ENCODE assay signal across 8 mouse cellular contexts in the genomic region with DNA sequence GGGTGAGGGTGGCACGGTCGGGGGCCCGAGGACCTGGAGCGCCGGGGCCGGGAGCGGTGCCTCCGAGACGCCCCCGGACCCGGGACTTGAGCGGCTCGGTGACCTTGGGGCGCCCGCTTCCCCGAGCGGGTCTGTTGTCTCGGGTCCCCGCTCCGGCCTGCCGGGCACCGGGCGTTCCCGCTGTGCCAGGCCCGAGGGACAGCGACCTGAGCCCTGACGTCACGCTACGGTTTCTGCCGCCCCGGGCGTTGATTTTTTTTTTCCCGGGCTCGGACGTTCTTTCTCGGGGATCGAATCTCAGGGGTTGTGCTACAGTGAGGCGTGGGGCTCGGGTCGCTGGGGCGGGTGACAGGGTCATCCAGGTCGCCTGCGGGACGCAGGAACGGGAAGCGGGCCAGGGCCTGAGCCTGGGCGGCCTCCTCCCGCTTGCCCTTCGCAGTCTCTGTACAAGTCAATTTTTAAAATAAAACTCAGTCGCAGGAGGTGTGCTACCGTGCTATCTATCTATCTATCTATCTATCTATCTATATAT. TPM values are rescaled to one million over a fixed set of nuclear protein-coding genes. Genes with fewer than 3 reads are reported as not detected.
A peak's percentile ranks its signal among the peaks of the same experiment; 100 is the strongest.
DNase-seq lines count a peak whose midpoint lies in the region; ATAC-seq and TF ChIP-seq lines count a peak whose summit lies in the region.

A gene (minus strand): TSS at position 200 of the 532 bp plus-strand sequence.

- H3K4me1 ChIP-seq in spleen, adult 2 months (ENCODE audit: control insufficient read depth, insufficient read depth, insufficient read length): peaks cover 18% of the 10 kb centered on the region

- TF ChIP-seq CTCF in spleen, adult 2 months (IDR thresholded peaks at IDR 0.05; ENCODE audit: extremely low read depth, insufficient read depth, insufficient read length, insufficient replicate concordance): no peak

- H3K27ac ChIP-seq in spleen, adult 2 months (ENCODE audit: insufficient read depth, low read length): peak within 1 kb of the TSS; percentile 78

- peaks cover 21% of the 10 kb centered on the region for H3K36me3 ChIP-seq in spleen, adult 2 months (ENCODE audit: control insufficient read depth, insufficient read depth, low read length)

- no peak for TF ChIP-seq POLR2A in spleen, adult 2 months (IDR thresholded peaks at IDR 0.05; ENCODE audit: low read depth, low read length)

- no peak for DNase-seq in spleen, adult 2 months (ENCODE audit: low read depth in 1 of 2, low spot score in 2 of 2)
- DNase-seq in spleen, postnatal 10 days (ENCODE audit: low spot score in 2 of 2): no peak
- DNase-seq in heart, adult 8-10 months (ENCODE audit: low spot score): no peak
- no peak for DNase-seq in large intestine, adult 2 months (ENCODE audit: low read depth, low spot score)
- DNase-seq in yolk sac, embryonic 10.5 days (ENCODE audit: low spot score): no peak
- no peak for DNase-seq in frontal cortex, postnatal 14 days (ENCODE audit: low spot score in 2 of 2)

- H3K4me3 ChIP-seq in spleen, adult 2 months (ENCODE audit: extremely low read depth, insufficient read depth, insufficient read length): peak within 1 kb of the TSS; percentile 94

- WGBS in spleen, adult 2 months: 1% methylated on average over 50 of the region's 51 CpGs
- under 1% methylated on average over 51 of the region's 51 CpGs for WGBS in large intestine, adult 2 months

- no peak for ATAC-seq in common myeloid progenitor, adult 5-6 weeks (replicated peaks; ENCODE audit: low read depth, poor library complexity, severe bottlenecking)
- ATAC-seq in megakaryocyte progenitor cell, adult 5-6 weeks (replicated peaks; ENCODE audit: poor library complexity): peak; percentile 5; the same call in 1 of the 2 replicates

- H3K27me3 ChIP-seq in spleen, adult 2 months (ENCODE audit: control insufficient read depth, insufficient read depth, low read length): no peaks in the 10 kb centered on the region

RNA-seq across cellular contexts. Expression of the gene that starts here (rescaled TPM):
- 45.7 and 75.1 TPM in 2 replicates for polyA plus RNA-seq in spleen, adult 2 months (2012; rRNA removed)
- 44.9 and 59.9 TPM in 2 replicates for total RNA-seq in common myeloid progenitor, adult 5-6 weeks (2017)
- total RNA-seq in heart, adult 8-10 months (2022): 10 to 100 TPM; 44.3 to 57.6 (median 46.7) TPM
- 67.0 and 74.7 TPM in 2 replicates for polyA plus RNA-seq in large intestine, adult 2 months (2012; rRNA removed)
- total RNA-seq in megakaryocyte progenitor cell, adult 5-6 weeks (2015): 63.9 and 66.1 TPM in 2 replicates
- total RNA-seq in megakaryocyte progenitor cell, adult 5-6 weeks (2017): 56.3 and 61.1 TPM in 2 replicates
